Mouse (Mus musculus) testis, adult 2 months (tissue): ENCODE data around the gene Mkrn1.

ENCODE experiments used
- CTCF ChIP-seq: fragments of 200-500 bp; IDR thresholded peaks from 2 replicates; pipeline ENCODE4 v1.5.1; 2012; ENCODE audit warnings: low read depth, mild to moderate bottlenecking, inconsistent platforms, low read length, moderate library complexity; ENCODE audit not compliant: control insufficient read depth, insufficient read depth, insufficient replicate concordance
- POLR2A ChIP-seq: fragments of 200-500 bp; IDR thresholded peaks from 2 replicates; pipeline ENCODE4 v1.6.1; 2012; ENCODE audit warnings: low read depth, mild to moderate bottlenecking, inconsistent platforms, low read length, moderate library complexity; ENCODE audit not compliant: control insufficient read depth

GRCm38 (mm10) chr6:39423686-39424085 is 3.4 kb upstream of the Mkrn1 start:
- TF ChIP-seq CTCF: no peak
- TF ChIP-seq POLR2A: no peak
